Mouse (Mus musculus) embryonic facial prominence, embryonic 14.5 days (tissue): ENCODE results near the gene Zyx. TPM values are rescaled to one million over a fixed set of nuclear protein-coding genes. Genes with fewer than 3 reads are reported as not detected.

Source experiments
- polyA plus RNA-seq: library from polyadenylated mRNA; unstranded; fragments of >200 nt; fragmentation: Nextera tagmentation; extraction: Ambion mirVana; gene quantifications from 2 replicates; pipeline ENCODE4 v1.2.1, GENCODE M21; 2014

Gene Zyx
- polyA plus RNA-seq, 1 experiment from 2014 or later: 156 TPM

Other genes starting within 250 kb of the Zyx start
- not detected in 2 replicates for gene Tas2r139, start 208.7 kb upstream of the Zyx start, polyA plus RNA-seq
- gene Tas2r144, start 134.3 kb upstream of the Zyx start, polyA plus RNA-seq: not detected in 2 replicates
- gene Gstk1, start 103.7 kb upstream of the Zyx start, polyA plus RNA-seq: 15.8 and 18.6 TPM in 2 replicates
- 0.89 and 1.0 TPM in 2 replicates for gene Tmem139, start 87.7 kb upstream of the Zyx start, polyA plus RNA-seq
- 38.6 and 43.2 TPM in 2 replicates for gene Casp2, start 84.6 kb upstream of the Zyx start, polyA plus RNA-seq
- gene Clcn1, start 62.9 kb upstream of the Zyx start, polyA plus RNA-seq: 0.66 and 0.92 TPM in 2 replicates
- 0.43 and 0.46 TPM in 2 replicates for gene Fam131b, start 25.0 kb upstream of the Zyx start, polyA plus RNA-seq
- 3.8 and 4.3 TPM in 2 replicates for gene Epha1, start 23.6 kb downstream of the Zyx start, polyA plus RNA-seq
- gene Tas2r143, start 50.6 kb downstream of the Zyx start, polyA plus RNA-seq: not detected in 2 replicates
- gene Tas2r135, start 55.8 kb downstream of the Zyx start, polyA plus RNA-seq: not detected in 2 replicates
- gene Tas2r126, start 84.9 kb downstream of the Zyx start, polyA plus RNA-seq: not detected in 2 replicates
- gene Olfr458, start 115.6 kb downstream of the Zyx start, polyA plus RNA-seq: not detected in 2 replicates
- gene Olfr457, start 126.7 kb downstream of the Zyx start, polyA plus RNA-seq: not detected in 2 replicates
- 0.17 TPM in 1 of 2 replicates, not detected in the other for gene Olfr456, start 137.6 kb downstream of the Zyx start, polyA plus RNA-seq
- not detected in 2 replicates for gene Olfr455, start 198.0 kb downstream of the Zyx start, polyA plus RNA-seq
- gene Tcaf3, start 248.1 kb downstream of the Zyx start, polyA plus RNA-seq: not detected in 2 replicates